Mouse (Mus musculus) forebrain, embryonic 11.5 days (tissue): ENCODE data around the gene Col23a1. TPM values are rescaled to one million over a fixed set of nuclear protein-coding genes. Genes with fewer than 3 reads are reported as not detected.
"Not testable (repeated sequence)": the region's sequence is repeated elsewhere in the genome, so short reads cannot be mapped to it uniquely, and the experiment has no call there.

ENCODE experiments used
- ATAC-seq: fragments of 200-750 bp; cut with Nextera tagmentation; replicated peaks from 2 replicates; pipeline ENCODE4 v1.8.0; 2017; ENCODE audit warnings: moderate TSS enrichment; ENCODE audit not compliant: low FRiP score
- DNase-seq: peaks from one replicate; pipeline ENCODE4 v3.0.0-alpha.2; 2017; ENCODE audit warnings: low spot score
- H3K27ac ChIP-seq: fragments of 300-500 bp; sonication (generic); 2 replicates; pipeline ENCODE4 v1.5.1; 2014; ENCODE audit warnings: low read depth, low read length
- H3K27me3 ChIP-seq: fragments of 300-500 bp; sonication (generic); 2 replicates; pipeline ENCODE4 v1.6.1; 2014; ENCODE audit warnings: mild to moderate bottlenecking, low read length, mixed read lengths; ENCODE audit not compliant: control insufficient read depth, insufficient read depth
- H3K36me3 ChIP-seq: fragments of 300-500 bp; sonication (generic); 2 replicates; pipeline ENCODE4 v1.6.1; 2014; ENCODE audit warnings: mild to moderate bottlenecking, low read length, moderate library complexity, mixed read lengths; ENCODE audit not compliant: control insufficient read depth, insufficient read depth
- H3K4me1 ChIP-seq: fragments of 300-500 bp; sonication (generic); replicated peaks from 2 replicates; pipeline ENCODE4 v1.6.1; 2014; ENCODE audit warnings: low read length, mixed read lengths; ENCODE audit not compliant: control insufficient read depth, insufficient read depth
- H3K4me2 ChIP-seq: fragments of 300-500 bp; sonication (generic); 2 replicates; pipeline ENCODE4 v1.6.1; 2014; ENCODE audit warnings: low read depth, mild to moderate bottlenecking, low read length, moderate library complexity, mixed read lengths; ENCODE audit not compliant: severe bottlenecking
- H3K4me3 ChIP-seq: fragments of 300-500 bp; sonication (generic); 2 replicates; pipeline ENCODE4 v1.5.1; 2014; ENCODE audit warnings: low read depth, low read length
- H3K9ac ChIP-seq: fragments of 300-500 bp; sonication (generic); 2 replicates; pipeline ENCODE4 v1.6.1; 2014; ENCODE audit warnings: low read length
- H3K9me3 ChIP-seq: fragments of 300-500 bp; sonication (generic); 2 replicates; pipeline ENCODE4 v1.6.1; 2016; ENCODE audit warnings: low read length, mixed read lengths; ENCODE audit not compliant: control insufficient read depth
- WGBS: fragments of 180-500 bp; shearing (Covaris S2); extraction: QIAGEN DNeasy Blood & Tissue Kit; methylation state at CpG from one replicate; pipeline ENCODE4 v1.1.7; 2014; 5-methylcytosine and 5-hydroxymethylcytosine counted together
- polyA plus RNA-seq: library from polyadenylated mRNA; unstranded; fragments of >200 nt; fragmentation: Nextera tagmentation; extraction: Ambion mirVana; gene quantifications from 2 replicates; pipeline ENCODE4 v1.2.1, GENCODE M21; 2014

Col23a1 gene
- polyA plus RNA-seq, 1 experiment from 2014 or later, result 7.5 TPM

DNA sequence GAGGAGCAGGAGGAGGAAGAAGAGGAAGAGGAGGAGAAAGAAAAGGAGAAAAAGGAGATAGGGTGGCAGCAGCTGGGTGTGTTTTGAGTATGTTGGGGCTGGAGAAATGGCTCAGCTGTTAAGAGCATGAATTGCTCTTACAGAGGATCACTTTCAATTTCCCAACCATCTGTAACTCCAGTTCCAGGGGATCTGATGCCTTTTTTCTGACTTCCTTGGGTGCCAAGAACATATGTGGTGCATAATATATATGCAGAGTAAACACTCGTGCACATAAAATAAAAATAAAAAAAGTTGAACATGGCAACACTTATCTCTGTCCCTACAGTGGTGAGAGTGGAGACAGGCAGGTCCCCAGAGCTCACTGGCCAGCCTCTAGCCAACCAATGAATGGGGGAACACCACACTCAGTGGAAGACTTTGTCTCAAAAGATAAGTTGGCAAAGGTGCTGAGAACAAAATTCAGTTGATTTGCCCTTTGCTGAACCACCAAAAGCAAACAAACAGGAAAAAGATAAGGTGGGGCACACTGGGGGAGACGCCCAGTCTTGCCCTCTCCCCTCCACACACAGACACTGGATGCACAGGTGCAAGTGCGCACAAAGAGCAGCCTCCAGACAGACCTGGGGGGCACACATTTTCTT, 319.7 kb downstream of the Col23a1 start:
- Histone ChIP-seq H3K9me3 (no peaks in the 10 kb centered on the region), H3K9ac (no peak overlapping the region), H3K4me1 (peaks cover 4% of the 10 kb centered on the region; the same call in 1 of the 2 replicates), H3K36me3 (peaks cover 6% of the 10 kb centered on the region; the same call in 1 of the 2 replicates), H3K4me3 (no peak overlapping the region), H3K27me3 (no peaks in the 10 kb centered on the region), H3K4me2 (no peak overlapping the region), H3K27ac (no peak overlapping the region)
- no peak for DNase-seq
- no peak for ATAC-seq
- WGBS, result 88% methylated on average over 3 of the region's 3 CpGs

DNA sequence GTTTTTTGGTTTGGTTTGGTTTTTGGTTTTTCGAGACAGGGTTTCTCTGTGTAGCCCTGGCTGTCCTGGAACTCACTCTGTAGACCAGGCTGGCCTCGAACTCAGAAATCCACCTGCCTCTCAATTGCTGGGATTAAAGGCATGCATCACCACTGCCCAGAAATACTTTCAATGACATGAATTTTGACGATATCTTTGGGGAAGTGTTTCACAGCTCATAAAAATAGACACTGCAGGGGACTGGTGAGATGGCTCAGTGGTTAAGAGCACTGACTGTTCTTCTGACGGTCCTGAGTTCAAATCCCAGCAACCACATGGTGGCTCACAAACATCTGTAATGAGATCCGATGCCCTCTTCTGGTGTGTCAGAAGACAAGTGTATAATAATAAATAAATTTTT, 320.2 kb downstream of the Col23a1 start:
- H3K9ac ChIP-seq, H3K9me3 ChIP-seq, H3K27me3 ChIP-seq, H3K36me3 ChIP-seq, ATAC-seq, H3K27ac ChIP-seq, H3K4me2 ChIP-seq, H3K4me1 ChIP-seq, DNase-seq, H3K4me3 ChIP-seq: not testable (repeated sequence)
- 89% methylated on average over 5 of the region's 5 CpGs for WGBS

DNA sequence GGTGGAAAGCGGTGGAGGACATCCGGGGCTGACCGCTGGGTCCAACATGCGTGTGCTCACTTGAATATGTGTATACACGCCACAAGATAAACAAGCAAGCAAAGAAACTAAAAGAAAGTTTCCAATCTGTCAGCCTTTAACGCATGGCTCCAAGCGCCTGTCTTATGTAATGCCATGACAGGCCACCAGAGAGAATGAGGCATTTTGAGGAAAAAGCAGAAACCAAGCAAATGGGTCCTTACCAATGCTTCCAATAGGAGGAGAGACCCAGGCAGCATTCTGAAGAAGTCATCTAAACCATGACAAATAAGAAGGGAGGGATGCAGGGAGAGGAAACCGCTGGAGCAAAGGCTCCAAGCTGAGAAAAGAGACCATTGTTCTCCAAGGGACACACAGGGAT, 324.5 kb downstream of the Col23a1 start:
- Histone ChIP-seq H3K27me3 (no peaks in the 10 kb centered on the region), H3K4me3 (no peak overlapping the region), H3K36me3 (no peaks in the 10 kb centered on the region), H3K4me1 (peaks cover 5% of the 10 kb centered on the region), H3K9ac (no peak overlapping the region), H3K9me3 (no peaks in the 10 kb centered on the region), H3K4me2 (no peak overlapping the region), H3K27ac (no peak overlapping the region)
- ATAC-seq (no peak), DNase-seq (no peak)
- 85% methylated on average over 8 of the region's 8 CpGs for WGBS

DNA sequence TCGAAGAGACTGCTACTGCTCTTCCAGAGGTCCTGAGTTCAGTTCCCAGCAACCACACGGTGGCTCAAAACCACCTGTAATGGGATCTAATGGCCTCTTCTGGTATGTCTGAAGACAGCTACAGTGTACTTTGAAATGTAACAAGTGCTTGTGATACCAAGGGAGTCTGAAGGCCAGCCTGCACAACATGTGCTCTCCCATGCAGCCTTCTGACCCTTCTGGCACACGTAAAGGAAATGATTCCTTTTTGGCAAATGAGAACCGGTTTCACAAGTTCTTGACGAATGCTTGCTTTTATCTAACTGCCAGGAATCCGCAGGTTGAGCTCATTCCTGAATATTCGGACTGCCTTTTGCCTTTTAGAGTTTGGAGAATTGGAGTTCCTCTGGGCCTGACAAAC, 325.4 kb downstream of the Col23a1 start:
- WGBS, result 54% methylated on average over 7 of the region's 7 CpGs
- Histone ChIP-seq H3K4me3 (peak overlapping the region; percentile 14; the same call in 1 of the 2 replicates), H3K4me1 (peaks cover 5% of the 10 kb centered on the region), H3K36me3 (no peaks in the 10 kb centered on the region), H3K9me3 (no peaks in the 10 kb centered on the region), H3K4me2 (peak overlapping the region; percentile 55; the same call in 1 of the 2 replicates), H3K27me3 (no peaks in the 10 kb centered on the region), H3K9ac (peak overlapping the region; percentile 61), H3K27ac (no peak overlapping the region)
- ATAC-seq, result no peak
- DNase-seq, result no peak

DNA sequence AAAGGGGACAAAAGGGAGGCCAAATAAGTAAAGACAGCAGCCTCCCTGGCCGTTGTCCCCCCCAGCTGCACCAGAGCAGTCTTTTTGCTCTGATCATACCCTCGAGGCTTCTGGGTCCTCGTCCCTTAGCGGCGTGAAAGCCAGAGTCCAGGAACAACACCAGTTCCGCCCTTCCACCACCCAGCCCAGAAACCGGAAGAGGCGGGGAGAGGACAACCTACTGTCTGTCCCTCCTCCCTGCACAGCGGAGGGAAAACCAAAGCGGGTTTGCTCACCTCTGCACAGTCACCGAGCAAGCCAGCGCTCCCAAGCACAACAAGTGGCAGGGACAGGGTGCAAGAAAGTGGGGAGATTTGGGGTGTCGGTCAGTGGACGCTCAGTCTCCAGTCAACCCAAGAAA, 325.9 kb downstream of the Col23a1 start:
- DNase-seq, result peak; percentile 77
- 3% methylated on average over 14 of the region's 14 CpGs for WGBS
- Histone ChIP-seq H3K27me3 (no peaks in the 10 kb centered on the region), H3K9me3 (no peaks in the 10 kb centered on the region), H3K4me3 (peak overlapping the region; percentile 14; the same call in 1 of the 2 replicates), H3K4me1 (peaks cover 6% of the 10 kb centered on the region), H3K9ac (peak overlapping the region; percentile 61), H3K4me2 (peak overlapping the region; percentile 55), H3K27ac (no peak overlapping the region), H3K36me3 (no peaks in the 10 kb centered on the region)
- no peak for ATAC-seq

DNA sequence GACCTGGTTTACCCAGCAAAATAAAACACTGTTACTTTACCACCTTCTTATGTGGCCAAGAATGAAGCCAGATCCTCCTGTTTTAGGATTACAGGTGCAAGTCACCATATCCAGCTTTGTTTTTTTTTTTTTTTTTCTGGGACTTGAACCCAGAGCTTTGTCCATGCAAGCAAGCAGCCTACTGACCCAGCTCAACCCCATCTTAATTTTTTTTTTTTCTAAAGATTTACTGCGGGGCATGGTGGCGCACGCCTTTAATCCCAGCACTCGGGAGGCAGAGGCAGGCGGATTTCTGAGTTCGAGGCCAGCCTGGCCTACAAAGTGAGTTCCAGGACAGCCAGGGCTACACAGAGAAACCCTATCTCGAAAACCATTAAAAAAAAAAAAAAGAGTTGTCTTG, 326.4 kb downstream of the Col23a1 start:
- not testable (repeated sequence) for H3K27me3 ChIP-seq, H3K9me3 ChIP-seq, H3K27ac ChIP-seq, DNase-seq, H3K36me3 ChIP-seq, H3K4me3 ChIP-seq, ATAC-seq
- H3K4me2 ChIP-seq, result peak overlapping the region; percentile 55; the same call in 1 of the 2 replicates
- peak overlapping the region; percentile 61; the same call in 1 of the 2 replicates for H3K9ac ChIP-seq
- peaks cover 10% of the 10 kb centered on the region for H3K4me1 ChIP-seq
- WGBS, result 88% methylated on average over 7 of the region's 7 CpGs

DNA sequence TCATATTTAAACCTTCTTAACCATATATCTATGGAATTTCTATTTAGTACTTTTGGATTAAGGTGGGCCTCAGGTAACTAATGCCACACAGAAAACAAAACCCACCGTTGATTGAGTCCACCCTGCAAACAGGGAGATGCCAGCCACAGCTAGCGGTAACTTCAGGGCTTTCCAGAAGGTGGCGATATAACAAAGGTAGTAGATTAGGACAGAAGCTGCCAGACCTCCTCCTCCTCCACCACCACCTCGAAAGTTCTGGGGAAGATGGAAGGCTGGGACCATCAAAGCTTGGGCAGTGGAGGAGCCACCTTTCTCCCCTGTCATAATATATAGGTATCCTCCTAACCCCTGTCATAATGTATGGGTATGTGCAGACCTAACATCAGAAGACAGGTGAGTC, 328.0 kb downstream of the Col23a1 start:
- DNase-seq (peak; percentile 72), ATAC-seq (no peak)
- H3K9ac ChIP-seq, result no peak overlapping the region
- H3K36me3 ChIP-seq, result no peaks in the 10 kb centered on the region; the same call in 1 of the 2 replicates
- H3K27me3 ChIP-seq, result no peaks in the 10 kb centered on the region
- no peak overlapping the region for H3K4me3 ChIP-seq
- WGBS, result 6% methylated on average over 4 of the region's 4 CpGs
- no peak overlapping the region for H3K4me2 ChIP-seq
- H3K27ac ChIP-seq, result no peak overlapping the region
- no peaks in the 10 kb centered on the region for H3K9me3 ChIP-seq
- H3K4me1 ChIP-seq, result peaks cover 10% of the 10 kb centered on the region

DNA sequence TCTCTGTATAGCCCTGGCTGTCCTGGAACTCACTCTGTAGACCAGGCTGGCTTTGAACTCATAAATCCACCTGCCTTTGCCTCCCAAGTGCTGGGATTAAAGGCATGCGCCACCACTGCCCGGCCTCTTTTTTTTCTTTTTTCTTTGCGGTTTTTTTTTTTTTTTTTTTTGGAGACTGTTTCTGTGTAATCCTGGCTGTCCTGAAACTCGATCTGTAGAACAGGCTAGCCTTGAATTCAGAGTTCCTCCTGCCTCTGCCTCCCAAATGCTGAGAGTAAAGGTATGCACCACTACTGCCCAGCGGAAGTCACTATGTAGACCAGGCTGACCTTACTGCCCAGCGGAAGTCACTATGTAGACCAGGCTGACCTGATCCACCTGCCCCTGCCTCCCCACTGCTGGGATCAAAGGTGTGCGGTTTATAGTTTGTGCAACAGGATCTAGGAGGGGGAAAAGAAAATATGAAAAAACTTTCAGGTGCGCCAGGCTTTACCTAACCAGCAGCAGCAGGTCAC, 329.2 kb downstream of the Col23a1 start:
- DNase-seq, result no peak
- Histone ChIP-seq H3K4me2 (peak overlapping the region; percentile 53; the same call in 1 of the 2 replicates), H3K4me1 (peaks cover 10% of the 10 kb centered on the region), H3K9me3 (no peaks in the 10 kb centered on the region), H3K27me3 (no peaks in the 10 kb centered on the region), H3K27ac (no peak overlapping the region), H3K9ac (peak overlapping the region; percentile 3; the same call in 1 of the 2 replicates), H3K36me3 (peaks cover 3% of the 10 kb centered on the region), H3K4me3 (peak overlapping the region; percentile 68)
- ATAC-seq, result no peak; the same call in 1 of the 2 replicates
- 57% methylated on average over 8 of the region's 8 CpGs for WGBS
